In the genomic region with DNA sequence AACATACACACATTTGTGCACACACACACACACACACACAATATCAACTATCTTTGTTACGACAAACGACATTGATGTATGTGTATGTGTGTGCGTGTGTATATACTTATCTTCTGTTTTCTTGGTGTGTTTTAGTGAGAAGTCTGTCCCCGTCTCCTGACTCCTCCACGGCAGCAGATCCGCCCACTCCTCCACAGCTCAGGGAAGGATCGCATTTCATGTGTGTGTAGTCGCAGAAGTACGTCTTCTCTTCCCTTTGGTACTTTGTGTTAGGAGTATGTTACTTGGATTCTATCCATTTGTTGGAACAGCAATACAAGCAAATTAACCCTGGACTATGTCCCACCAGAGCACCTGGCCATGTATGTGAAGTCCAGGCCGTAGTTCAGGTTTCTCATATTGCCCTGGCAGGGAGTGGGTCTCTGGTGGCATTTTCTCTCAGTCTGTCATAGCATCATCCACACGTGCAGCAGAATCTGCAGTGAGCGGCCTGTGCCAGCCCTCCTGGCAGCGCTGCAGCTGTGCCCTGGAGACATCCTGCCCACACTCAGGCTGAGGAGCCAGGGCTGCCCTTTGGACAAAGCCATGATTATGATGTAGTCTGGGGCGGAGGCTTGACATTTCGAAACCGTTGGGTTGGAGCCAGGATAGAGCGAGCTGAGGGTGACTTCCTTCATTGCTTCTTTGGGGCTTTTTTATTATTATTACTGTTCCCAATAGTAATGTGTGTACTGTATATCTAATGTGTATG, we compare ENCODE assay signal across 7 mouse cellular contexts. TPM values are rescaled to one million over a fixed set of nuclear protein-coding genes. Genes with fewer than 3 reads are reported as not detected.
DNase-seq lines count a peak whose midpoint lies in the region; TF ChIP-seq lines count a peak whose summit lies in the region.

No protein-coding gene starts in this region.

- TF ChIP-seq POLR2A in lung, adult 2 months (IDR thresholded peaks at IDR 0.05; ENCODE audit: borderline replicate concordance, extremely low read depth, low read depth, low read length) = no peak
- TF ChIP-seq POLR2A in small intestine, adult 2 months (IDR thresholded peaks at IDR 0.05; ENCODE audit: low read depth, low read length) = no peak

- peak overlapping the region; percentile 76 for H3K27ac ChIP-seq in small intestine, adult 2 months (ENCODE audit: insufficient read depth, low read depth, low read length)

- WGBS in lung, adult 2 months = 61% methylated on average over 17 of the region's 17 CpGs
- 36% methylated on average over 17 of the region's 17 CpGs for WGBS in small intestine, adult 2 months

- TF ChIP-seq CTCF in lung, adult 2 months (IDR thresholded peaks at IDR 0.05; ENCODE audit: insufficient read depth, low read length) = no peak
- no peak for TF ChIP-seq CTCF in small intestine, adult 2 months (IDR thresholded peaks at IDR 0.05; ENCODE audit: extremely low read depth, insufficient read length, insufficient replicate concordance, low read depth, low read length)

- H3K4me3 ChIP-seq in lung, adult 2 months (replicated peaks; ENCODE audit: extremely low read depth, low read depth, low read length) = no peak overlapping the region
- no peak overlapping the region for H3K4me3 ChIP-seq in small intestine, adult 2 months (ENCODE audit: low read depth, low read length)

- H3K4me1 ChIP-seq in lung, adult 2 months (ENCODE audit: control insufficient read depth, insufficient read depth, low read length) = no peaks in the 10 kb centered on the region
- H3K4me1 ChIP-seq in small intestine, adult 2 months (ENCODE audit: control insufficient read depth, insufficient read depth, insufficient read length, low read length) = peaks cover 24% of the 10 kb centered on the region

- H3K36me3 ChIP-seq in small intestine, adult 2 months (ENCODE audit: control insufficient read depth, insufficient read depth, low read length) = peaks cover 31% of the 10 kb centered on the region

- peak; percentile 70 for DNase-seq in Muller cell, postnatal 12 days (ENCODE audit: inconsistent ontology term)
- DNase-seq in adrenal gland, postnatal 14 days = peak; percentile 90
- DNase-seq in gastrocnemius, adult 18-20 months (ENCODE audit: low spot score) = peak; percentile 77
- peak; percentile 68 for DNase-seq in kidney, postnatal 10 days
- DNase-seq in lung, adult 2 months = peak; percentile 46
- DNase-seq in spleen, postnatal 36 days (ENCODE audit: low spot score in 2 of 2) = no peak

- no peaks in the 10 kb centered on the region for H3K27me3 ChIP-seq in small intestine, adult 2 months (ENCODE audit: control insufficient read depth, insufficient read depth, low read length)

RNA-seq across cellular contexts. Expression of a gene that starts 28.9 kb away (rescaled TPM):
- total RNA-seq in adrenal gland, postnatal 14 days (2021) = 52.3 and 52.8 TPM in 2 replicates
- 10 to 100 TPM; 31.8 to 36.4 TPM for total RNA-seq in gastrocnemius, adult 18-20 months (2021)
- 30.3 and 31.7 TPM in 2 replicates for polyA plus RNA-seq in lung, adult 2 months (2012; rRNA removed)
- 15.0 and 28.4 TPM in 2 replicates for polyA plus RNA-seq in small intestine, adult 2 months (2012; rRNA removed)

Comparison
In these comparisons a context has a peak if more than half of its experiments do, and no peak if none do; other contexts are left out.
1. DNase-seq: peak in Muller cell, postnatal 12 days (single experiment), adrenal gland, postnatal 14 days (single experiment), gastrocnemius, adult 18-20 months (single experiment), kidney, postnatal 10 days (single experiment) and lung, adult 2 months (single experiment); none in spleen, postnatal 36 days (0 of 2).